Mouse (Mus musculus) olfactory bulb, adult 2 months (tissue): ENCODE measurements around the gene Dgcr2.

Experiments
- CTCF ChIP-seq: fragments of 200-500 bp; IDR thresholded peaks from 2 replicates; pipeline ENCODE4 v1.5.1; 2012; ENCODE audit warnings: low read depth, mild to moderate bottlenecking, low read length, moderate library complexity; ENCODE audit not compliant: insufficient read depth
- POLR2A ChIP-seq: fragments of 200-500 bp; IDR thresholded peaks from 2 replicates; pipeline ENCODE4 v1.6.1; 2012; ENCODE audit warnings: mild to moderate bottlenecking, low read depth, low read length, moderate library complexity; ENCODE audit not compliant: insufficient read depth

DNA sequence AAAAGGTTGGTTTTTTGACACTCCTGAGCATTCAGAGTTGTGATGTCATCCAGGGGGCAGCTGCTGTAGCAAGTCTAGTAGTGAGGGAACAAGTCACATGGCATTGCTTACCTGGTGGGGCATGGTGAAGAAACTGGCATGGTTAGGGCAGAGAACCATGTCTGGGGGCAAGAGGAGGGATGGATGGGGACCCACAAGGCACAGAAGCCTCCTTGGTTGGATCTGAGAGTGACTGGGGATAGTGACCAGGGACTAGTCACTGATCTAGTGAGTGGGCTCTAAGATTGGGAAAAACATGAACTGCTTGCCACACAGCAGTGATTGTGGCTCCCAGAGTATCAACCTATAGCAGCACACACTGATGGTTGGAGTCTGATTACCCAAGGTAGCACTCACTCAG is 98.8 kb downstream of the Dgcr2 start:
- TF ChIP-seq CTCF (no peak), POLR2A (no peak)
